Mouse (Mus musculus) midbrain, embryonic 13.5 days (tissue): ENCODE data around the gene Ube4a. TPM values are rescaled to one million over a fixed set of nuclear protein-coding genes. Genes with fewer than 3 reads are reported as not detected.
A peak's percentile ranks its signal among the peaks of the same experiment; 100 is the strongest.

Source experiments
- ATAC-seq: fragments of 200-750 bp; cut with Nextera tagmentation; 2 replicates; pipeline ENCODE4 v1.8.0; 2017; ENCODE audit warnings: mild to moderate bottlenecking, moderate TSS enrichment, moderate library complexity
- H3K27ac ChIP-seq: fragments of 300-500 bp; sonication (generic); 2 replicates; pipeline ENCODE4 v1.5.1; 2015; ENCODE audit warnings: inconsistent platforms, mild to moderate bottlenecking, moderate library complexity
- H3K27me3 ChIP-seq: fragments of 300-500 bp; sonication (generic); 2 replicates; pipeline ENCODE4 v1.6.1; 2015; ENCODE audit warnings: mild to moderate bottlenecking, inconsistent platforms
- H3K36me3 ChIP-seq: fragments of 300-500 bp; sonication (generic); 2 replicates; pipeline ENCODE4 v1.6.1; 2015; ENCODE audit warnings: mild to moderate bottlenecking, inconsistent platforms
- H3K4me1 ChIP-seq: fragments of 300-500 bp; sonication (generic); replicated peaks from 2 replicates; pipeline ENCODE4 v1.6.1; 2015; ENCODE audit warnings: inconsistent platforms
- H3K4me2 ChIP-seq: fragments of 300-500 bp; sonication (generic); replicated peaks from 2 replicates; pipeline ENCODE4 v1.6.1; 2015; ENCODE audit warnings: moderate library complexity, mild to moderate bottlenecking, inconsistent platforms
- H3K4me3 ChIP-seq: fragments of 300-500 bp; sonication (generic); replicated peaks from 2 replicates; pipeline ENCODE4 v1.5.1; 2015; ENCODE audit warnings: mild to moderate bottlenecking, inconsistent platforms
- H3K9ac ChIP-seq: fragments of 300-500 bp; sonication (generic); replicated peaks from 2 replicates; pipeline ENCODE4 v1.6.1; 2015; ENCODE audit warnings: mild to moderate bottlenecking, inconsistent platforms
- H3K9me3 ChIP-seq: fragments of 300-500 bp; sonication (generic); 2 replicates; pipeline ENCODE4 v1.6.1; 2016; ENCODE audit warnings: mild to moderate bottlenecking, inconsistent platforms
- WGBS: fragments of 180-500 bp; shearing (Covaris S2); methylation state at CpG from one replicate; pipeline ENCODE4 v1.1.7; 2015; 5-methylcytosine and 5-hydroxymethylcytosine counted together
- polyA plus RNA-seq: library from polyadenylated mRNA; unstranded; fragments of >200 nt; fragmentation: Nextera tagmentation; extraction: Ambion mirVana; gene quantifications from 2 replicates; pipeline ENCODE4 v1.2.1, GENCODE M21; 2015

Ube4a gene
- 36.9 and 39.5 TPM in 2 replicates for polyA plus RNA-seq

- Histone ChIP-seq H3K4me1 (peaks cover 16% of the 10 kb centered on the region), H3K9me3 (no peaks in the 10 kb centered on the region), H3K4me3 (peak within 1 kb of the TSS; percentile 69), H3K27me3 (no peaks in the 10 kb centered on the region), H3K9ac (peak within 1 kb of the TSS; percentile 76), H3K4me2 (peak within 1 kb of the TSS; percentile 94), H3K27ac (peak within 1 kb of the TSS; percentile 61; the same call in 1 of the 2 replicates), H3K36me3 (peaks cover 24% of the 10 kb centered on the region)
- 1% methylated on average over 39 of the region's 39 CpGs for WGBS
- ATAC-seq = peak; percentile 96
Observed at GRCm38 (mm10) chr9:44965126-44965832, at the start of gene Ube4a. Gene Ube4a (minus strand): TSS chr9:44965600.

- no peak for ATAC-seq
- H3K4me3 ChIP-seq = no peak overlapping the region
- 38% methylated on average over 2 of the region's 2 CpGs for WGBS
Observed at GRCm38 (mm10) chr9:45014879-45015278, 49.5 kb upstream of the Ube4a start.

DNA sequence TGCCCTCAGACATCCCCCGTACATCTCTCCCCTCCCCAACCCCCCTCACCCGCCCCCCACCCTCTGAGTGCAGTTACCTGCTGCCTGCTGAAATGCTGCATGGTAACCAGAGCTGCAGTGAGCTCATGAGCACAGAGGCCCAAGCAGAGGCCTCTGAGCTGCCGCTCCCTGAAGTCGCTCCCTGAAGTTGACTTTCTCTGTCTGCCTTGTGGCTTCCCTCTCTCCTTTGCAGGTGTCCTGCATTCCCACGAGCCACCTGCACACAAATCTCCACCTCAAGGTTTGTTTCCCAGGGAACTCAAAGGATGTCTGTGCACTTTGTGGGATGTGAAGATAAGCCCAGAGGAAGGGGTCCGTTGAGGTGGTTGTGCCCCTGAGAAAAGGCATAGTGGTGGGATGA lies 45.9 kb upstream of the Ube4a start:
- H3K9ac ChIP-seq = no peak overlapping the region
- H3K27me3 ChIP-seq = 0 out of 2 replicates have a peak, but pooled peaks cover 3% of the 10 kb centered on the region
- no peaks in the 10 kb centered on the region for H3K9me3 ChIP-seq
- H3K27ac ChIP-seq = no peak overlapping the region
- no peaks in the 10 kb centered on the region for H3K4me1 ChIP-seq
- no peaks in the 10 kb centered on the region for H3K36me3 ChIP-seq
- ATAC-seq = no peak
- no peak overlapping the region for H3K4me3 ChIP-seq
- H3K4me2 ChIP-seq = no peak overlapping the region
- 42% methylated on average over 6 of the region's 6 CpGs for WGBS

More at GRCm38 (mm10) chr9:45014879-45015278, 49.5 kb upstream of the Ube4a start:
- 0 out of 2 replicates have a peak, but pooled peaks cover 3% of the 10 kb centered on the region for H3K27me3 ChIP-seq
- no peak overlapping the region for H3K4me2 ChIP-seq
- no peak overlapping the region for H3K27ac ChIP-seq
- H3K36me3 ChIP-seq = no peaks in the 10 kb centered on the region
- H3K9me3 ChIP-seq = no peaks in the 10 kb centered on the region
- no peaks in the 10 kb centered on the region for H3K4me1 ChIP-seq
- H3K9ac ChIP-seq = no peak overlapping the region

- Histone ChIP-seq H3K4me3 (no peak overlapping the region), H3K27me3 (0 out of 2 replicates have a peak, but pooled peaks cover 3% of the 10 kb centered on the region), H3K36me3 (no peaks in the 10 kb centered on the region), H3K4me2 (no peak overlapping the region), H3K9me3 (no peaks in the 10 kb centered on the region), H3K27ac (no peak overlapping the region), H3K4me1 (no peaks in the 10 kb centered on the region), H3K9ac (no peak overlapping the region)
- no peak for ATAC-seq
- 78% methylated on average over 4 of the region's 4 CpGs for WGBS
Observed at GRCm38 (mm10) chr9:45010461-45010860, 45.1 kb upstream of the Ube4a start.

DNA sequence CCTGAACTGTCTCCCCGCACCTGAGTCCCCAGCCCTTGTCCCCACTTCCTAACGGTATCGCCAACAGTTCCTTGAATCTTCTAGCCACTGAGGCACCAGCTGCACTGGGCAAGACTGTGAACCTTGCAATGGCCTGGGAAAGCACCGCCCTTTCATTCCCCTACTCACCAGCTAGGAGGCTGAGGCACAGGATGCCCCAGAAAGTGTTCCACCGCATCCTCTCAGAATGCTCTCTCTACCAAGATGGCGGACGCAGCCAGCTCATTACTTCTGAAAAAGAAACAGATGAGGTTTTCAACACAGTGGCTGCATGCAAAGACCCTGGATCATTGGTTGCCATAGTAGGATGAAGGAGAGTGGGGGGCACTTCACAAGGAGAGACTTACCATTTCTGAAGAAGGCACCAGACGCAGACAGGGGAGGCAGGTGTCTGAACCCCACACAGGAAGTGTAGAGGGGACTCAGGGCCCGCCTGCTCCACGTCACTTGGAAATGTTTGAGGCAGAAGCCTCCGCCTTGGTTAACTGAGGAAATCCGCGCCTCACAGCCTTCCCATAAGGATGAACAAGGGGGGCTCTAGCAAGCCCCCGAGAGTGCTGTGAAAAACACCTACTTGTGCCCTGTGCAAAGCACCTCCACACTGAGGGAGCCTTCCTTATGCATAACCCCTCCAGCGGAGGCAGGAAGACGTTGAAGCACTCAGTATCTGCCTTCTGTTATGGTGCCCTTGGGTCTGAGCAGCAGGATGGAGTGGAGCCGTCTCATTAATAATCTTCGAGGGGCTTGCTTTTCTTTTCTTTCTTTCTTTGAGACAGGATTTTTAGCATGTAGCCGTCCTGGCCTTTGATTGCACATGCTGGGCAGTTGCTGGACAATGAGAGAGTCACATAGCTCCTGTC lies 44.0 kb upstream of the Ube4a start, which contains the start of gene Cd3e:
Cd3e (minus strand) TSS at position 448 of the 899 bp plus-strand sequence.
- Histone ChIP-seq H3K4me2 (no peak within 1 kb of the TSS), H3K27me3 (0 out of 2 replicates have a peak, but pooled peaks cover 3% of the 10 kb centered on the region), H3K9me3 (no peaks in the 10 kb centered on the region), H3K9ac (no peak within 1 kb of the TSS), H3K36me3 (no peaks in the 10 kb centered on the region), H3K4me1 (no peaks in the 10 kb centered on the region), H3K27ac (no peak within 1 kb of the TSS), H3K4me3 (no peak within 1 kb of the TSS)
- WGBS = 84% methylated on average over 19 of the region's 19 CpGs
- ATAC-seq = no peak

GRCm38 (mm10) chr9:45008342-45008741 lies 42.9 kb upstream of the Ube4a start:
- no peaks in the 10 kb centered on the region for H3K36me3 ChIP-seq
- no peak overlapping the region for H3K4me2 ChIP-seq
- no peaks in the 10 kb centered on the region for H3K4me1 ChIP-seq
- H3K9ac ChIP-seq = no peak overlapping the region
- no peak for ATAC-seq
- no peak overlapping the region for H3K4me3 ChIP-seq
- H3K9me3 ChIP-seq = no peaks in the 10 kb centered on the region
- H3K27ac ChIP-seq = no peak overlapping the region
- WGBS = 53% methylated on average over 4 of the region's 4 CpGs
- 0 out of 2 replicates have a peak, but pooled peaks cover 3% of the 10 kb centered on the region for H3K27me3 ChIP-seq

GRCm38 (mm10) chr9:45007404-45007803 lies 42.0 kb upstream of the Ube4a start:
- H3K4me2 ChIP-seq = no peak overlapping the region
- no peak for ATAC-seq
- no peaks in the 10 kb centered on the region for H3K36me3 ChIP-seq
- H3K27ac ChIP-seq = no peak overlapping the region
- WGBS = 81% methylated on average over 12 of the region's 12 CpGs
- no peaks in the 10 kb centered on the region for H3K9me3 ChIP-seq
- 0 out of 2 replicates have a peak, but pooled peaks cover 3% of the 10 kb centered on the region for H3K27me3 ChIP-seq
- no peak overlapping the region for H3K9ac ChIP-seq
- H3K4me1 ChIP-seq = no peaks in the 10 kb centered on the region
- H3K4me3 ChIP-seq = no peak overlapping the region

DNA sequence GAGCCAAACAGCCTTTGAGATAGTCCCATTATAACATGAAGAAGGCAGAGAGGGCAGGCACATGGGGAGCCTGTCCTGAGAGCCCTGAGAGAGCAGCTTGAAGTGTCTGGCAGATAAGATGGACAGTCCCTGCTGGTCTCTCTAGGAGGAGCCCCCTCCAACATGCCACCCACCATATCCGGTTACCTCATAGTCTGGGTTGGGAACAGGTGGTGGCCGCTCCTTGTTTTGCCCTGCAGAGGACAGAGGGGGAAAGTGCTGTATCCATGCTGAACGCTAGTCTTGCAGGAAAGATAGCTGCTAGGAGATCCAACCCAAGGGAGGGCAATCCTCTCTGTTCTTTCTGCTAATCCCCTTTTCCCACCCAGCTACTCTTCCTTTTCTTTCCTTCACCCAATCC lies 34.8 kb upstream of the Ube4a start:
- H3K9ac ChIP-seq = no peak overlapping the region
- no peaks in the 10 kb centered on the region for H3K9me3 ChIP-seq
- no peak for ATAC-seq
- H3K4me3 ChIP-seq = no peak overlapping the region
- no peak overlapping the region for H3K4me2 ChIP-seq
- H3K36me3 ChIP-seq = no peaks in the 10 kb centered on the region
- 61% methylated on average over 3 of the region's 3 CpGs for WGBS
- H3K4me1 ChIP-seq = no peaks in the 10 kb centered on the region
- H3K27ac ChIP-seq = no peak overlapping the region
- H3K27me3 ChIP-seq = no peaks in the 10 kb centered on the region

DNA sequence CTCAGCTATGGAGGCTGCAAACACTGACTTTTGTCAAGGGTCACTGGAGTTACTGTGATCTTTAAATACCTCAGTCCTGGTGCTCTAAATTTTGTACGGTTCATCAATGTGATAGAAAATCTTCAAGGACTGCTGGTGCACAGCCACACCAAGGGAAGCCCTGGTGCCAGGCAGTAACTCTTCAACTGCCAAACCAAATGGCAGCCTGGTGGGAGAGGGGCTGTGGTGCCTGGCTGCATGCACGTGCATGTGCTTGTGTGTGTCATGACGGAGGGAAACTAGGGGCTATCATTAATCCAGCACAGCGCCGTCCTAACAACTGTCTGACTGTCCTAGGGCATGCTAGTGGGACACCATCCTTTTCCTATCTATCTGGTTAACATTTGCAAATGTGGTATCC lies 34.4 kb upstream of the Ube4a start:
- Histone ChIP-seq H3K4me1 (no peaks in the 10 kb centered on the region), H3K9ac (no peak overlapping the region), H3K27me3 (no peaks in the 10 kb centered on the region), H3K36me3 (no peaks in the 10 kb centered on the region), H3K27ac (no peak overlapping the region), H3K4me2 (no peak overlapping the region), H3K9me3 (no peaks in the 10 kb centered on the region), H3K4me3 (no peak overlapping the region)
- 79% methylated on average over 5 of the region's 5 CpGs for WGBS
- no peak for ATAC-seq

DNA sequence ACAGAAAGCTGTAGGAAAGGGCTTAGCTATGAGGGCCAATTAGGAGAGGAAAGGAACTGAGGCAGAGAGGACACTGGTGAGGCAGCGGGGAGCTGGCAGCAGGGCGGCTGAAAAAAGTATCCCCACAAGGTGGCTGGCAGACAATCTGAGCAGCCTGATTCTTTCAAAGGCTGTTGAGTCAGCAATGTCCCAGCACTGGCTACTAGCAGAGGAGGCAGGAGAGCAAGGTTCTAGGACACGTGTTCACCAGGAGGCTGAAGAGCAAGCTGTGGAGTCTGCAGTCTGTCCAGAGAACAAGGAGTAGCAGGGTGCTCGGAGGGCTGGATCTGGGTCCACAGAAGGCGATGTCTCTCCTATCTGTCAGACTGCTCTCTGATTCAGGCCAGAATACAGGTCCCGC lies 33.8 kb upstream of the Ube4a start:
- no peak overlapping the region for H3K4me2 ChIP-seq
- H3K27ac ChIP-seq = no peak overlapping the region
- H3K9me3 ChIP-seq = no peaks in the 10 kb centered on the region
- H3K36me3 ChIP-seq = no peaks in the 10 kb centered on the region
- no peak overlapping the region for H3K9ac ChIP-seq
- H3K4me3 ChIP-seq = no peak overlapping the region
- ATAC-seq = no peak
- no peaks in the 10 kb centered on the region for H3K27me3 ChIP-seq
- 70% methylated on average over 6 of the region's 6 CpGs for WGBS
- H3K4me1 ChIP-seq = no peaks in the 10 kb centered on the region

DNA sequence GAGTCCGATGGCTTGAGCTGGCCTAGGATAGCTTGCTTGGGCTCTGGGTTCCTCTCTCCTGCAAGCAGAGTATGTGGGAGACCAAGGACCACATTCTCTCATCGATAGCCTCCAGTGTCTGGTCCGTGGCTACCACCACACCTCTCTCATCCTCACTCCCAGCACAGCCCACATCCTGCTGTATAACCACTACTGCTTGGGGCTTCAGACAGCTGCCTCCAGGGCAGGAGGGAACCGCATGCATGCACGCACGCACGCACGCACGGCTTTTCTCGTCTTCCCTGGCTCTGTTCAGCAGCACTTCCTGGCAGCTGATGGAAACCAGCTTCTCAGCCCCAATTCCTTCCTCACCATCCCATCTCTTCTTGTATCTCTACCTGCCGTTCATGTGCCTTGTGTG lies 32.7 kb upstream of the Ube4a start:
- H3K4me3 ChIP-seq = no peak overlapping the region
- H3K27me3 ChIP-seq = no peaks in the 10 kb centered on the region
- H3K36me3 ChIP-seq = no peaks in the 10 kb centered on the region
- H3K9me3 ChIP-seq = no peaks in the 10 kb centered on the region
- H3K9ac ChIP-seq = no peak overlapping the region
- no peak overlapping the region for H3K4me2 ChIP-seq
- H3K27ac ChIP-seq = no peak overlapping the region
- ATAC-seq = no peak
- 82% methylated on average over 11 of the region's 11 CpGs for WGBS
- no peaks in the 10 kb centered on the region for H3K4me1 ChIP-seq

DNA sequence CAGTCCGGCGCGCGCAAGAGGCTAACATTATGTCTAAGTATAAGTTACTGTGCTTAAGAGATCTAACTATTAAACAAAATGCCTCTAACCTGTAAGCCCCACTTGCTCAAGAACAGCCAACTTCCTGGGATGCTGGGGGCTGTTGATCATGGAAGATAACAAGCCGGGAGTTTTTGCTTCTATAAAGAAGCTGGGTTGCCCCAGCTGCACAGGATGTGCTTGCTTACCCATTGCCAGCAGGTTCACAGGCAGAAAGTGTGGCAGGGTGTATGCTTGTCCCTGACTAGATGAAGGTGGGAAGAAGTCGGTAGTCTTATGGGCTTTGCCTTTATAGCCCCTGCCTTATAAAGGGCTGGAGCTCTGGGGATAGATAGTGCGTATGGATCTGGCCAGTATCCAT lies 31.2 kb upstream of the Ube4a start:
- no peak overlapping the region for H3K4me3 ChIP-seq
- ATAC-seq = no peak
- H3K36me3 ChIP-seq = no peaks in the 10 kb centered on the region
- H3K9ac ChIP-seq = no peak overlapping the region
- 94% methylated on average over 7 of the region's 7 CpGs for WGBS
- no peaks in the 10 kb centered on the region for H3K9me3 ChIP-seq
- no peak overlapping the region for H3K4me2 ChIP-seq
- H3K27me3 ChIP-seq = no peaks in the 10 kb centered on the region
- no peak overlapping the region for H3K27ac ChIP-seq
- H3K4me1 ChIP-seq = no peaks in the 10 kb centered on the region
